Mouse (Mus musculus): ENCODE data around the gene Ric8b. TPM values are rescaled to one million over a fixed set of nuclear protein-coding genes. Genes with fewer than 3 reads are reported as not detected.

The Ric8b gene
- polyA plus RNA-seq, 1 experiment = 22.0 TPM

DNA sequence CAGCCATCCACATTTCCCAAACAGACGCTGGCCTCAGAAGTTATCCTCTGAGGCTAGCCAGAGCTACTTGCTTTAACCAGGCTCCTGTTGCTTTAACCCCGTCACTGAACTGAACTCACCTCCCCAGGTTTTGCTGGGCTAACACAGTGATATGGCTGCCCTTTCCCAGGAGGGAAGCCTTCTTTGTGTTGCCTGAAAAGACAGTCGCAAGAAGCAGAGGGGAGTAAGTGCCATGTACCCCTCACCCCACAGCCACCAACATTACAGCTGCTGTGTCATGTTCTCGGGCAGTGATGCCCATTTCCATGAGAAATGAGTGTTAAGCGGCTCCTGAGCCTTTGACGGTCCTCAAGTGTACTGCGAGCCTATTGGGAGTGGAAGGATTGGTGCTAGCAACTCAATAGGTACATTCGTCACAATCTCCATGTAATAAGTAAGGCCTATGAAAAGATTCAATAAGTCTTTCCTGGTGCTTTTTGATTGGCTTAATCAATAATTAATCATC lies 96.6 kb downstream of the Ric8b start:
- H3K4me1 ChIP-seq (ENCODE audit: control insufficient read depth, insufficient read depth, low read length) = peaks cover 10% of the 10 kb centered on the region; the same call in 1 of the 2 replicates
- no peak overlapping the region for H3K4me3 ChIP-seq (ENCODE audit: insufficient read depth, low read length)
- TF ChIP-seq CTCF (IDR thresholded peaks at IDR 0.05; ENCODE audit: borderline replicate concordance, insufficient read depth, low read length) = no peak
- no peak for TF ChIP-seq POLR2A (IDR thresholded peaks at IDR 0.05; ENCODE audit: low read depth, low read length)
- H3K27ac ChIP-seq (ENCODE audit: insufficient read depth, low read length) = no peak overlapping the region

DNA sequence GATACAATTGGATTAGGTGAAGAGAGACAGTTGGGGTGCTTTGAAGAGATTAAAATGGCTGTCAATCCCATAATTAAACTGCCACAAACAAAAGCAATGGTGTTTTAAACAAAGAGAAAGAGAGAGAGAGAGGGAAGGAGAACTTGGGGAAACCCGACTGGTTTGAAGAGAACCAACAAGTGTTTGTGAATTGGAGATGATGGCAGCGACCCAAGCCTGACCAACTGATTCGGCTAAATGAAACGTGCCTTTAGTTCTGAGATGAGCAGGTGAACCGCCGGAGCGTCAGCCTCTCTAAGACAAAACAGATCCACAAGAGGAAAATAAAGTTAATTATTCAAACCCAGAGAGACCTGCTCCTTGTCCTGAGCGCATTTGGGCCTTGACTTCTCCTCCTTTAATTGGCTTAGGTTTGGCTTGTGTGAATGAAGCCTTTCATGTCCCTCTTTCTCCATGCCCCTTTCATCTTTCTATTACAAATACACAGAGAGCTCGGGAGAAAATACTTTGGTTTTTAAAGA lies 97.1 kb downstream of the Ric8b start:
- Histone ChIP-seq H3K4me1 (ENCODE audit: control insufficient read depth, insufficient read depth, low read length) (peaks cover 10% of the 10 kb centered on the region; the same call in 1 of the 2 replicates), H3K4me3 (ENCODE audit: insufficient read depth, low read length) (no peak overlapping the region), H3K27ac (ENCODE audit: insufficient read depth, low read length) (no peak overlapping the region)
- no peak for TF ChIP-seq CTCF (IDR thresholded peaks at IDR 0.05; ENCODE audit: borderline replicate concordance, insufficient read depth, low read length)
- TF ChIP-seq POLR2A (IDR thresholded peaks at IDR 0.05; ENCODE audit: low read depth, low read length) = no peak

DNA sequence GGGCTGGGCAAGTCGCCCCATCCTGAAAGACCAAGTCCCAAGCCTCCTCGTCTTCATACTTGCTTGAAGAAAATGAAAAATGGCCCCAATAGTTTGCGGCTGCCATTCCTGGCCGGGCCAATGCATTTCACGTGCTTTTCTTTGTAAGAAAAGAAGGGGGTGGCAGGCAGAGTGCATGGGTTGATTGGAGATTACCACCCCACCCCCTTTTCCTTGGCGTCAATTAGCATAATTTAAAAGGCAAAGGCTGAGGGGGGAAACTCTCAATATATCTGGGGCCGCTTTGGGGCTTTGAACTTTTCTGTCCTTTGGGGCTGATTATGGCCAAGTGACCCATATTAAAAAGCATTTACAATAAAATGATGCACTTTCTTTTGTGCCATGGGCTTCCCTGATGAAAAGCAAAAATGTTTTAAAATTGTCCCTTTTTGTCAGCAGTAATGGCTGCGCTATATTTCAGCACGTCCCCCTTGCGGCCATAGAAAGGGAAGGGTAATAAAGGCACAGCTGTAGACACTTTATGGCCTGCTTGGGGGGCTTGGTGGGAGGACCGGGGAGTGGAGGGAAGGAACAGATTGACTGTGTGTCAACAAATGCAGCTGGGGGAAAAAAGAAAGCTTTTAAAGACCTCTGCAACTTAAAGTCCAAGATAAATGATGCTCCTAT lies 105.4 kb downstream of the Ric8b start:
- TF ChIP-seq POLR2A (IDR thresholded peaks at IDR 0.05; ENCODE audit: low read depth, low read length) (no peak), CTCF (IDR thresholded peaks at IDR 0.05; ENCODE audit: borderline replicate concordance, insufficient read depth, low read length) (no peak)

DNA sequence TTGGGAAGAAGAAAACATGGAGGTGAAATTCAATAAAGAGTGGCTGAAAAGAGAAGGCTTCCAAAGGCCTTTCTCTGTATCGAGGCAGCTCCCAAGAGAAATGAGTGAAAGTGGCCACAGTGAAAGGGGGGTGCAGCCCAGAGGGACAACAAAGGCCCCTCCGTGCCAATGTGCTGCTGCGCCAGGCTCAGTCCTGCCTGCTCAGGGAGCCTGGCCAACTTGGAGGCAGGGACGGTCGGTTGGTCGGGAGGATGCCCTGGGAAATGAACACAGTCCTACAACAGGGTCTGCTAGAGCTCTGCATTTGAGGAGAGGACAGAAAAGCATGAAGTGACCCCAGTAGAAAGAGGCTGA lies 105.9 kb downstream of the Ric8b start:
- Histone ChIP-seq H3K4me3 (ENCODE audit: insufficient read depth, low read length) (no peak overlapping the region), H3K4me1 (ENCODE audit: control insufficient read depth, insufficient read depth, low read length) (no peaks in the 10 kb centered on the region), H3K27ac (ENCODE audit: insufficient read depth, low read length) (no peak overlapping the region)
- TF ChIP-seq CTCF (IDR thresholded peaks at IDR 0.05; ENCODE audit: borderline replicate concordance, insufficient read depth, low read length) (no peak), POLR2A (IDR thresholded peaks at IDR 0.05; ENCODE audit: low read depth, low read length) (no peak)

More for the DNA sequence above, 105.4 kb downstream of the Ric8b start:
- H3K4me3 ChIP-seq (ENCODE audit: insufficient read depth, low read length) = no peak overlapping the region
- no peak overlapping the region for H3K27ac ChIP-seq (ENCODE audit: insufficient read depth, low read length)
- no peaks in the 10 kb centered on the region for H3K4me1 ChIP-seq (ENCODE audit: control insufficient read depth, insufficient read depth, low read length)

DNA sequence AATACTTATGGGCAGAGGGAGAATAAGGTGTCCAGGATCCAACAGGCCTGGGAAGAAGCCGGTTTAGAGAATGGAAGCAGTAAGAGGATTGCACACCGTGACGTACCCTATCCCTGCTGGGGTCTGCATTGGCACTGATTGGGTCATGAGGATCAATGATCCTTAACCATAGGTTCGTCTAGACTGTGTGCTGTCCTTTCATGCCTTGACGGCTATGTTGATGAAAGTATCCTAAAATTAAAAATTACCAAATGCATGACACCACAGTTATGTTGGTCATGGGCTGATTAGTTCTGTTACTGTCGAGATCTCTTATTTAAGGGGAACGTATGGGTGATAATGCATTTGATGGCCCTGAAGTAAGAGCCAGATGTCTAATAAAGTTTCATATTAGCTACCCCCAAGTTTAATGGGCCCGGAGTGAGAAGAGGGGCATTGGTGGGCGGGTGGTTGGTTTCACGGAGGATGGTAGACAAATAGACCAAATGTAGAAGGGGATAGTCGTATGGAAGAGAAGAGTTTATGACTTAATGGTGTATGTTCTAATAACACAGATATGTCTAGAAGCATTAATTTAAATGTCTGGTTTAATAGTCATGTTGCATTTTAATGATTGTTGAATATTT lies 108.5 kb downstream of the Ric8b start:
- TF ChIP-seq CTCF (IDR thresholded peaks at IDR 0.05; ENCODE audit: borderline replicate concordance, insufficient read depth, low read length) = no peak
- TF ChIP-seq POLR2A (IDR thresholded peaks at IDR 0.05; ENCODE audit: low read depth, low read length) = no peak
- Histone ChIP-seq H3K27ac (ENCODE audit: insufficient read depth, low read length) (no peak overlapping the region), H3K4me1 (ENCODE audit: control insufficient read depth, insufficient read depth, low read length) (no peaks in the 10 kb centered on the region), H3K4me3 (ENCODE audit: insufficient read depth, low read length) (no peak overlapping the region)

DNA sequence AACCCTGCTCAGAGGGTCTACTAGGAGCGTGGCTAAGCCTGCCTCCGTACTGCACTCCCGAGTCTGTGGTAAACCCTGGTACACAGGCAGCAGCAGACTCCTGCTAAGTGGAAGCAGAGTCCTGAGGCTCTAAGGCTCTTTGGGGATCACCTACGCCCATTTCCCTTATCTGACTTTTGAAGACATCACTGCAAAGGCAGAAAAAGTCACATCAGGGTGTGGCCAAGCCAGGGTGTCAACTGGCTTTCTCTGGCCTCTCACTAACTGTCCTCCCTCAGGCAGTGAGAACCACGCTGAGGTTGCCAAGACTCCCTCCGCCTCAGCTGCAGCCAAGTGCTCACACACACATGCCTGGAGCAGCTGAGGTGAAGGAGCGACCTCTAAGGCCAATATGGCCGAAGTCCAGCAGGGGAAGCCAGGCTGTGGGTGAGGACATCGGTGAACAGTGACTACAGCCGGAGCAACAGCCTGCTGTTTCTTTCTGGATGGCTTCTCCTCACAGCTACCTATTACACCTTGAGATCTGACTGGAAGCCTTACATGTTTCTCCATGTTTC lies 110.3 kb downstream of the Ric8b start:
- Histone ChIP-seq H3K4me3 (ENCODE audit: insufficient read depth, low read length) (no peak overlapping the region), H3K4me1 (ENCODE audit: control insufficient read depth, insufficient read depth, low read length) (no peaks in the 10 kb centered on the region), H3K27ac (ENCODE audit: insufficient read depth, low read length) (no peak overlapping the region)
- TF ChIP-seq CTCF (IDR thresholded peaks at IDR 0.05; ENCODE audit: borderline replicate concordance, insufficient read depth, low read length) = no peak
- TF ChIP-seq POLR2A (IDR thresholded peaks at IDR 0.05; ENCODE audit: low read depth, low read length) = no peak

DNA sequence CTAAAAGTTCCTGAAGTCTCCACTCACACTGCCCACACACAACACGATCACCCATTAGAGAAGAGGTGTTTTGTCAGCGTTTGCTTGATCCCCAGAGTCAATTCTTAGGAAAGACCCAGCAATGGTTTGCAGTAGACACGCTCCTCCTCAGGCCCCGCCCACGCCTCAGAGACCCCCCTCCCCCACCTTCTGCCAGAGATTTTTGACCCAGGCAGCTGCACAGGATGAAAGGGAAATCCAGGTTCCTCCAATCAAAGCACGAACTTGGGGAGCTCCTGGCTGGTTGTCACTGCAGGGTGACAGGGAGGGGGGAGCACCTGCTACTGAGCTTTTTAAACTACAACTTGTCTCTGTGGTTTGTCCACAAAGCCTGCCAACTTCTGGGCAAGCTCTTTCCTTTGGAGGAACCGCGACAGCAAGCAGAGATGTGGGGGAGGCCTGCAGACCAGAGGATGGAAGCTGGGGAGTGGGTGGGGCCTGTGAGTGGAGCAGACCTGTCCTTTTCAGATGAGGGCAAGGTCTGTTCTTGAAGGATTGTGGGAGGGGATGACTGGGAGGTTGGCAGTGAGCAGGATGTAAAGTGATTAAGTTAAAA lies 117.8 kb downstream of the Ric8b start:
- H3K4me3 ChIP-seq (ENCODE audit: insufficient read depth, low read length) = no peak overlapping the region
- no peak overlapping the region for H3K27ac ChIP-seq (ENCODE audit: insufficient read depth, low read length)
- TF ChIP-seq CTCF (IDR thresholded peaks at IDR 0.05; ENCODE audit: borderline replicate concordance, insufficient read depth, low read length) = no peak
- no peak for TF ChIP-seq POLR2A (IDR thresholded peaks at IDR 0.05; ENCODE audit: low read depth, low read length)
- H3K4me1 ChIP-seq (ENCODE audit: control insufficient read depth, insufficient read depth, low read length) = no peaks in the 10 kb centered on the region

DNA sequence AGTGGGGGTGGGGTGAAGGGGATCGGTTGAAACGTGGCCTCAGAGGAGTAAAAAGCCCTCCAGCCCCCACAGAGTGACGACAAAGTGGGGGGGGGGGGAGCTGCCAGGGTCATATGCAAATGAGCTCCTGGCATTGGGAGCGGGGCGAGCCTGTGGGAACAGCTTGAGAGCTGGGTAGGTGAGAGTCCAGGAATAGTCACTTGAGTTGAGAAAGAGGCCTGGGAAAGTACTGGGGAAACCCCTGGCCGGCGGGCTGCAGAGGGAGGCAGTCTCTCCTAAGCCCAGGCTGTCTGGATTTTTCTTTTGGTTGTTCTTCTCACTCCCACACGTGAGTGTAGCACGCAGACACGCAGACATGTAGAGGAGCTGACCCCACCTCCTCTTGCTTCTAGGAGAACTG lies 120.7 kb downstream of the Ric8b start:
- H3K4me3 ChIP-seq (ENCODE audit: insufficient read depth, low read length) = no peak overlapping the region
- H3K4me1 ChIP-seq (ENCODE audit: control insufficient read depth, insufficient read depth, low read length) = no peaks in the 10 kb centered on the region
- no peak overlapping the region for H3K27ac ChIP-seq (ENCODE audit: insufficient read depth, low read length)
- TF ChIP-seq POLR2A (IDR thresholded peaks at IDR 0.05; ENCODE audit: low read depth, low read length) (no peak), CTCF (IDR thresholded peaks at IDR 0.05; ENCODE audit: borderline replicate concordance, insufficient read depth, low read length) (no peak)

DNA sequence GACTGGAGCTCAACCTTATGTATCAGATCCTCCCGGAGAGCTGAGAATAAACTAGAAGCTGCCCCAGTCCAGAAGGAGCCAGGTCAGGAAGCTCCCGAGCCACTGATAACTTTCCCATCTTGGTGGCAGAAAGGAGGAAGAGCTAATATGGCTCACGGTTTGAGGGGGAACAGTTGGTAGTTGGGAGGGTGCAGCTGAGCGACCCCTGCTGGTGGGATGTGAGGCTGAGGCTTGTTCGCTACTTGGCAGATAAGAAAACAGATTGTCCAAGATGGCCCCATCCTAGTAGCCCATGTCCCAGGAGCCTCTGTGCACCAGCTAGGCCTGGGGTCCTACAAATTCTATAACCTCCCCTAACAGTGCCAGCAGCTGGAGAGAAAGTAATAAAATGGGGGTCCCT lies 121.4 kb downstream of the Ric8b start:
- Histone ChIP-seq H3K4me3 (ENCODE audit: insufficient read depth, low read length) (no peak overlapping the region), H3K4me1 (ENCODE audit: control insufficient read depth, insufficient read depth, low read length) (no peaks in the 10 kb centered on the region), H3K27ac (ENCODE audit: insufficient read depth, low read length) (no peak overlapping the region)
- TF ChIP-seq POLR2A (IDR thresholded peaks at IDR 0.05; ENCODE audit: low read depth, low read length) (no peak), CTCF (IDR thresholded peaks at IDR 0.05; ENCODE audit: borderline replicate concordance, insufficient read depth, low read length) (no peak)
